Mouse (Mus musculus) spleen, postnatal 4 days (tissue): ENCODE results near the gene Paqr9.
"Not testable (repeated sequence)": the region's sequence is repeated elsewhere in the genome, so short reads cannot be mapped to it uniquely, and the experiment has no call there.

Source experiments
- DNase-seq, 2 experiments: peaks; one replicate each; pipeline ENCODE4 v3.0.0; 2022; ENCODE audit warnings: low spot score in 2 of 2

Gene Paqr9

DNA sequence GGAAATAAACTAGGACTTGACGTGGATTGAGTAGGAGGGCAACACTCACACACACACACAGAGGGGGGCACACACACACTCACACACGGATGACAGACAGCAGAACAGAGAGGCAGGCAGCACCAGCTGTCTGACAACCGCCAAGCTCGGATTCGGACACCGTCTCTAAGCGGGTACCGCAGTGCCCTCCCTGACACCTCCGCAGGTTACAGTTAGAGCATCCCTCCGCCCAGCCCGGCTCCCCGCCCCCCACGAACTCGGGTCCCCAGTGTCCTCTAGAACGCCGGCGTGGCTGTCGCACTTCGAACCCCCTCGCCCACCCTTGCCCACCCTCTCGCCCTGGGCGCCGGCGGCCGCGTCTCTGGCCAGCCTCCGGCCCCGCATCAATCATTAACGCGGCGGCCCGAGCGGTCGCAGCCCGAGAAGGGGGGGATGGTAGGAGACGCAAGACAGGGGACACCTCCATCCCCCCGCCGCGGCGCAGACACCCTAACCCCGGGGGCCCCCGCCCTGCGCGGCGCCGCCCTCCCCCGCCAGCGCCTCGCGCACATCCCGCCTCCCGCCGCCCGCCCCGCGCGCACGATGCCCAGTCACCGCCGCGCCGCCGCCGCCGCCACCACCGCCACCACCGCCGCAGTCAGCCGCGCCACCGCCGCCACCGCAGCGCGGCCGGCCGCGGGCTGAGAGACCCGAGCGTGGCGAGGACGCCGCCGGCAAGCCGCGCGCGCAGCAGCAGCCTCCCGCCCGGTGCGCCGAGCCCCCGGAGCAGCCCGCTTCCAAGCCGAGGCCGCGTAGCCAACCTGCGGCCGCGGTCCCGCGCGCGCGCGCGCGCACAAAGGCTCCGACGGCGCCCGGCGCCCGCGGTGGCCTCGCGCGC is at the start of gene Paqr9:
Paqr9 (plus strand) TSS at position 599 of the 877 bp plus-strand sequence.
- DNase-seq = peak; percentile 78 to 89

GRCm38 (mm10) chr9:95510693-95511404 is 48.6 kb upstream of the Paqr9 start:
- DNase-seq = no peak

DNA sequence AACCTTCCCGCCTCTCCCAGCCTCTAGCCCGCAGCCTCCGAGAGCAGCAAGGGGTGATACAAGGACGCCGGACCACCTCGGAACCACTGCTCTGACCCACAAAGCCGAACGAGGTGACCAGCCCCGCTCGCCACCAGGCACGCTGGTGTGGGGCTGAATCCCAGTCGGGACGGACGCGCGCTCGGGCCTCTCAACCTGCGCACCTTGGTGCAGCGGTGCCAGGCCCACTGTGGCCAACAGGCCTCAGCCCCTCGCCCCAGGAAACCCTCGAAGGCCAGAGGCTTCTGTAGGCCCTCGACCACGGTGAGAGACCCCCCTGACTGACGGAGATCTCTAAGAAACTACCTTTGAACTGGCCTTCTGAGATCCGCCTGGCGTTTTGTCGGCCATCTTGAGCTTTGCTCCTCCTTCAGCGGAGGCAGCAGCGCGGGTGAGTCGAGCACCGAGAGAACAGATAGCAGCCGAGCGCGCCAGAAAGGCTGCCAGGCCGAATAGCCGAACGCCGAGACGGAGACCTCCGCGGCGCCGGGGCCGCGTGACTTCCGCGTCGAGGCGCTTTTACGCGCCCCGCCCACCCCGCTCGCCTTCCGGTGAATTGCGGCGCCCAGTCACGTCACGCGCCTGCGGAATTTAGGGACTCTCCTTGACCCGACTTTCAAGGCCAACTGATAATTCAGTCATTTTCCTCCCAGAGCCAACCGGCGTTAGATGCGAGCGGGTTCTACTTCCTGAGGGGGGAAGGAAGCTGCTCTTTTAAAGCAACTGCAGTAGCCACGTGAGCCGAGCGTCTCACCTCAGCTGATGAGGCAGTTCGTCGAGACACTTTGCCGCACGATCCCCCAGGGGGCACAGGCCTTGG is 47.8 kb upstream of the Paqr9 start, which contains the start of gene U2surp:
U2surp (minus strand) TSS at position 525 of the 859 bp plus-strand sequence.
- peak; percentile 95 to 97 for DNase-seq

DNA sequence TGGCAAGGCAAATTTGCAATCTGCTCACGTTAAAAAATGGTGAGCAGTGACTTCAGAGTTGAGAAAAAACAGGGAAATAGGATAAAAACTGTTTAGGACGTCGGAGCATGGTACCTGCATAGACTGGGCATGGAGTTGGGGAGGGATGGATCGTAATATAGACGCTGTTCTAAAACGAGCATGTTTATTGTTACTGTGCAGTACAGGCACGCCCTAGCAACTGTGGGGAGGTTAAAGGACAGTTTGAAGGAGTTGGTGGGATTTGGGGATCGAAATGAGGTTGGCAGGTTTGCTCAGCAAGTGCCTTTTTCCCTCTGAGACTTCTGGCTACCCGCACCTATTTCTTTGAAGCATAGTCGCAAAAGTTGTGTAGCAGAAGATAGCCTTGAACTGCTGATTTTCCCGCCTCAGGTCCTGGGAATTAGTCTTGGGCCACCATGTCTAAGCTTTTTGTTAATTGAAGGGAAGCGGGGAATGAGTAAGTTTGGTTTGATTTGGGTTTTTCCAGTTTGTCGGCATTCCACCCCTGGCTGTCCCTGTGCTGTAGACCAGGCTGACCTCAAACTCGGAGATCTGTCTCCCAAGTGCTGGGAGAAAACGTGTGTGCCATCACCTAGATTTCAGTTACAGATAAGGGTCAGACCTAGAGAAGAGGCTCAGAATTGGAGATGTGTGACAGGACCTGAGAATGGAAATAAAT is 47.0 kb upstream of the Paqr9 start:
- DNase-seq = no peak

GRCm38 (mm10) chr9:95513776-95514175 is 45.7 kb upstream of the Paqr9 start:
- no peak for DNase-seq

DNA sequence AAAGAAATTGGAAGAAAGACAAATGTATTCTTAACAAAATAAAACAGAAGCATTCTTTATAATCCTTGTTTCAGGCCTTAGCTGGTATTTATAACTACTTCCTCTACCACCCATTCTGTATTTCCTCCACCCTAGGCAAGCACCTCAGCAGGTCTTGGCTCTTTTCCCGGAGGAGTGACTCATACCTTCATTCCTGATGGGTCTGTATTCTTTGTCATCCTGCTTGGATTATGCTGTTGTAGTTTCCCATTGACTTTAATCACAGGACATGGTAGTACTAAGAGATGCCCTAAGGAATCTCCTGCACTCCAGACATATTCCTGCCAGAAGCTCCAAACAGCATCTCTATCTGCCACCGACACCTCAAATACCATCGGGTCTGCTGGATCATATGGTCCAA is 45.1 kb upstream of the Paqr9 start:
- DNase-seq = not testable (repeated sequence)

DNA sequence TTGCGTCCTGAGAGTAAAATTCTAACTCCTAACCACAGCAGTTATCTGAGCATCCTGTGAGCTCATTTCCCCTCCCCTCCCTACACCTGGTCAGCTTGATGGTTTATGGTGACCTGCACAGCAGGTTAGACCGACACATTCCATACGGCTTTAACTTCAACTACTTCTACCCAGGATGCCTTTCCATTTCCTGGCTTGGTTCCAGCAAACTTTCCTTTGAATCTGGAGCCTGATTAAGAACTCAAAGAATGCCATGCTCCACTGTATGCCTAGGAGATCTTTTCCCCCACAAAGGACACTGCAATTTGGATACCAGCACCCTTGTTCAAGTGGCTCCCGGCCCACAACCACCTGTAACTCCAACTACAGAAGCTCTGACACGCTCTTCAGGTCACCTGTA is 38.9 kb upstream of the Paqr9 start:
- no peak for DNase-seq

GRCm38 (mm10) chr9:95521031-95521430 is 38.4 kb upstream of the Paqr9 start:
- no peak for DNase-seq

- peak in 1 of 2 experiments; percentile 20 for DNase-seq
Measured at GRCm38 (mm10) chr9:95521566-95521965, 37.9 kb upstream of the Paqr9 start.

GRCm38 (mm10) chr9:95522561-95522960 is 36.9 kb upstream of the Paqr9 start:
- DNase-seq = no peak

DNA sequence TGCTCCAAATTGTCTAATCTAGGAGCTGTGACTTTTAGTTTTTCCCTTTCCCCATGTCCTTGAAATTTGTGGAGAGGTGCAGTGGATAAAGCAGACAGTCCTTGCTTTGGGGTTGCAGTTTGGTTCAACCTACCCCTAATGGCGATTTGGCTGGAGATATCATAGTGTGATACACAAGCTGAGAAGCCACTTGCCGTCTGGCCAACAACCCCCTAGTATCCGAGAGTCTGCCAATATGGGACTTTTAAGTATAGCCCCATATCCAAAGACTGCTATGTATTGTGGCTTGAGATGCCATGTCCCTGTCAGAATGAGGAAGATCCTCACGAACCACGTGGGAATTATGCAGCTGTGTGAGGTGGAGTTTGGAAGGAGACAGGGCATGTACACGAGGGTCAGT is 34.1 kb upstream of the Paqr9 start:
- DNase-seq = no peak

DNA sequence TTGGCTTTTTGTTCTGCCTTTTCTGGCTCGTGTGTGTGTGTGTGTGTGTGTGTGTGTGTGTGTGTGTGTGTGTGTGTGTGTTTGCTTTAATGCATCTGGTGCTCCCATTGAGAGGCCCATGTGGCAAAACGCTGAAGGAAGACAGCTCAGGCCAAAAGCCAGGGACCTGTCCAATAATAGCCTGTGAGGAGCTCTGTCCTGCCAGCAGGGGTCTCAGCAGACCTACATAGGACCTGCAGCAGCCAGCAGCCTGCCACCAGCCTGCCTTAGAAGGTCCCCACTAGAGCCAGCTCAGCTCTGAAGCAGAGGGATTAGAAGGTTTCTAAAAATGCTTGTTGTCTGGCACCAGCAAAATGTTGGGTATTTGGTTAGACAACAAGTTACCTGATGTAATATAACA is 33.5 kb upstream of the Paqr9 start:
- no peak for DNase-seq

GRCm38 (mm10) chr9:95527676-95528075 is 31.8 kb upstream of the Paqr9 start:
- no peak for DNase-seq

- no peak for DNase-seq
Measured at GRCm38 (mm10) chr9:95531144-95531543, 28.3 kb upstream of the Paqr9 start.

GRCm38 (mm10) chr9:95533817-95534216 is 25.6 kb upstream of the Paqr9 start:
- DNase-seq = no peak

GRCm38 (mm10) chr9:95539176-95539800 is 20.2 kb upstream of the Paqr9 start:
- DNase-seq = no peak

GRCm38 (mm10) chr9:95540487-95540886 is 19.0 kb upstream of the Paqr9 start:
- DNase-seq = peak; percentile 87 to 94

DNA sequence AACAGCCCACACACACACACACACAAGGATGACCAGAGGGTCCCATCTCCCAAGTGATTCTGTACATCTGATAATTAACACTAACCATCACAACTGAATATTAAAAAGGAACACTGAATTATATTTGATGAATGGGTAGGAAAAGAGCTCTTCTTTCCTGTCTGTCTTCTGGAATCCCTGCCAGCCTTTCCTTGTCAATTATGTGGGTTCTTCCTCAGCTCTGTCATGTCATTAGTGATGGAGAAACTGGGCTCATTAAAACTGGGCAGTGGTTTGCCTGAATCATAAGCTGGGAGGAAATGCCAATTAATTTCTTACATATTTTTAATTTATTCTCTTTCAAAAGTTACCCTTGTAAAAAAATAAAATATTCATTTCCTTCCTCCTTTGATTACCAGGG is 18.2 kb upstream of the Paqr9 start:
- DNase-seq = no peak

DNA sequence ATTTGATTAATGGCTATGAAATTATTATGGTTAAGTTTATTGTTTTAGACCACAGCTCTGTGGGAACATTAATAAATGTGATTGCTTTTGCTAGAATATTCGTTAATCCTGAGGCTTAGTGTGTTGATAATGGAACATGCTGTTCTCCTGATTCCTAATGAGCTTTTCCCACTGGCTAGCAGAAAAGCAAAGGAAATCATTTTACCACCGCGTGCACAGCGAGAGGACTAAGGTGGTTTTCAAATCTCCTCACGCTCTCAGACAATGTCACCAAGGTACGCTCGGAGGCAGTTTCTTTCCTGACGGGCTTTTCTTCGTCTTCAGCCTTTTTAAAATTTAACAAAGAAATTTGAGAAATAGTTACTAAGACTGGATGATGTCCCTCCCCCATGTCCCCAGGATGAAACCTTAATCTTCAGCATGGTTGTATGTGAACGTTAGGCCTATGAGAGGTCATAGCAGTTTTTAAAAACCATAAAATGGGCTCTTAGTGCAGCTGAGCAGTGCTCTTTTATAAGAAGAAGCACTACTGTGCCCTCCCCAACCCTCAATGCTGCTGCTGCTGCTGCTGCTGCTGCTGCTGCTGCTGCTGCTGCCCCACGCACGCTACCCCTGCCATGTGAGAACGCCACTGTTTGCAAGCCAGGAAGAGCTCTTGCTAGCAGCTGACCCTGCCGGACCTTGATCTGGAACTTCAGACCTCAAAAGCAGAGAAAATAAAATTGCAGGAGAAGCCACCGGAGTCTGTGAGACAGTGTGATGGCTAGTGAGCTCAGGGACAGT is 17.6 kb upstream of the Paqr9 start:
- no peak for DNase-seq

DNA sequence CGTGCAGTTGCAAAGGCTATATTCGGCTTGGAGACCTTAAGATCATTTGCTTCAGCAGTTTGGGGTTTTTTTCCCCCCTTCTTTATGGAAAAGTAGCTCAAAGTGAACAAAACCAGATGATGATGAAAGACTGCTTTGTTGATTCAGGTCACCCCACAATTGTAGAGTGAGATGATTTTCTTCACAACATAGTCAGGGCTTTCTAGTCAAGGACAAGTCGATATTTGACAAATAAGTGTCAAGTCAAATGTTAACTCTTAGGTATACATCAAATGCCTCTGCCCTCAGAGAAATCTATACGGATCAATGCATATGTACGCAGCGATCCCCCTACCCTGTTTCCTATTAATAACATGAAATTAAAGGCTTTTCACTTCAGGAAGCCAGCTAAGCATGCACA is 17.0 kb upstream of the Paqr9 start:
- no peak for DNase-seq
